Mouse (Mus musculus) cortical plate, adult 2 months (tissue): ENCODE measurements at regions not wholly inside any gene's neighbourhood (a gene's known extent, or its start where the extent isn't known, plus 50 kb on each side); places are given as distances from the start of the nearest gene placed in this dataset.

ENCODE experiments used
- CTCF ChIP-seq: fragments of 200-500 bp; IDR thresholded peaks from 2 replicates; pipeline ENCODE4 v1.5.1; 2011; ENCODE audit warnings: mild to moderate bottlenecking, control low read depth, low read length; ENCODE audit not compliant: insufficient read depth; ENCODE audit errors: extremely low read depth
- POLR2A ChIP-seq: fragments of 200-500 bp; IDR thresholded peaks from 2 replicates; pipeline ENCODE4 v1.6.1; 2011; ENCODE audit warnings: mild to moderate bottlenecking, low read length, control low read depth; ENCODE audit not compliant: insufficient read depth; ENCODE audit errors: extremely low read depth

GRCm38 (mm10) chr12:58590547-58591479, 321.7 kb upstream of the Clec14a start:
- TF ChIP-seq POLR2A (no peak), CTCF (no peak)
